Mouse (Mus musculus): ENCODE results near the gene Prkag2.

- TF ChIP-seq CTCF (conservative IDR thresholded peaks at IDR 0.05; ENCODE audit: low read length) (no peak), NANOG (IDR thresholded peaks at IDR 0.05; ENCODE audit: borderline replicate concordance, low read length) (no peak)
Measured at GRCm38 (mm10) chr5:24970552-24971275, 129.7 kb downstream of the Prkag2 start.

Measured in E14TG2a.4 (cell line).